Mouse (Mus musculus): ENCODE data around the gene Mup7.
"Not testable (repeated sequence)": the region's sequence is repeated elsewhere in the genome, so short reads cannot be mapped to it uniquely, and the experiment has no call there.

Gene Mup7

GRCm38 (mm10) chr4:60070375-60070774, at the start of gene Mup7:
TSS of gene Mup7 (minus strand) at chr4:60070475.
- DNase-seq (ENCODE audit: low read depth): not testable (repeated sequence)

- not testable (repeated sequence) for DNase-seq (ENCODE audit: low read depth)
Observed at GRCm38 (mm10) chr4:60079865-60080264, 9.6 kb upstream of the Mup7 start.

- not testable (repeated sequence) for DNase-seq (ENCODE audit: low read depth)
Observed at GRCm38 (mm10) chr4:60029334-60030111, 40.8 kb downstream of the Mup7 start.

- DNase-seq (ENCODE audit: low read depth): not testable (repeated sequence)
Observed at GRCm38 (mm10) chr4:60020141-60020540, 50.1 kb downstream of the Mup7 start.

All from fibroblast of lung, adult 2 months (primary cell).